Mouse (Mus musculus): Measurements from ENCODE around the gene Sval1. TPM values are rescaled to one million over a fixed set of nuclear protein-coding genes. Genes with fewer than 3 reads are reported as not detected.

Gene Sval1
- not detected for total RNA-seq (2023)

DNA sequence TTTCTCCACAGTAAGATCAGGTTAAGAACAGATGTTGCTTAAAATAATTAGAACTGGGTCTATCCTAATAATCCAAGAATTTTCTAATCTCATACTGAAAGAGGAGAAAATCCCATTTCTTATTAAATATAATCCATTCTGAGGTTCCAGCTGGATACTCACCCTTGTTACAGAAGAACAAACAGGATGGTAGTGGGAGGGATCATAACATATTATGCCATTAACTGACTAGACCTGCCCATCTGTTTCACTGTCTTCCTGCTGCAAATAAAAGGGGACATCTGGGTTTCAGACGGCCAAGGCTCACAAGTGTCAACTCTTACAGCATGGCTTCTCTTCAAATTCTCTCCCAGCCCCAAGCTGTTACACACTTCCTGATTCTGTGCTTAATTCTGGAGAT lies at the start of gene Sval1:
Sval1 (plus strand) TSS at position 301 of the 400 bp plus-strand sequence.

DNA sequence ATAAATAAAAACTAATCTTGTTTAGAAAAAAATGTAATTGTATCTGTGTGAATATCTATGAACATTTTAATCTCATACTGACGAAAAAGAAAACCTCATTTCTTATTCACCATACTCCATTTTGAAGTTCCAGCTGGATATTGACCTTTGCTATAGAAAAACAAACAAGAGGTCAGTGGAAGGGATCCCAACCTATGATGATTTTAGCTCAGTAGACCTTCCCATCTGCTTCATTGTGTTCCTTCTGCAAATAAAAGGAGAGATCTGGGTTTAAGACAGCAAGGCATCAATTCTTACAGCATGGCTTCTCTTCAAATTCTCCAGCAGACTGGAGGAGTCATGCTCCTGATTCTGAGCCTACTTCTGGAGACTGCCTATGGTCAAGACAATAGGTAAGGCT lies 16.4 kb downstream of the Sval1 start, which contains the start of gene Sval3:
Sval3 (plus strand) TSS at position 301 of the 400 bp plus-strand sequence.

Other genes with a start within 250 kb of the Sval1 start
- gene Kel, start 247.3 kb upstream of the Sval1 start, total RNA-seq (2023), result 1 to 10 TPM in 1 of 2 experiments, not detected in 1; 1.5 TPM
- gene Olfr459, start 176.5 kb upstream of the Sval1 start, total RNA-seq (2023), result not detected
- not detected for gene Pip, start 104.1 kb upstream of the Sval1 start, total RNA-seq (2023)
- gene Sval2, start 98.6 kb upstream of the Sval1 start, total RNA-seq (2023), result not detected
- gene Sval3, start 16.5 kb downstream of the Sval1 start, total RNA-seq (2023), result not detected
- gene Sva, start 86.8 kb downstream of the Sval1 start, total RNA-seq (2023), result not detected
- gene Tas2r139, start 189.3 kb downstream of the Sval1 start, total RNA-seq (2023), result not detected